Mouse (Mus musculus) lung, postnatal 0 days (tissue): ENCODE measurements around the gene Dbil5.

ENCODE experiments used
- CTCF ChIP-seq: IDR thresholded peaks from 2 replicates; pipeline ENCODE4 v1.5.1; 2016; ENCODE audit warnings: antibody characterized with exemption, mild to moderate bottlenecking
- EP300 ChIP-seq: IDR thresholded peaks from 2 replicates; pipeline ENCODE4 v1.6.1; 2016; ENCODE audit warnings: antibody characterized with exemption, mild to moderate bottlenecking, control low read depth

GRCm38 (mm10) chr11:76246439-76246838 is 29.0 kb downstream of the Dbil5 start:
- no peak for TF ChIP-seq CTCF
- TF ChIP-seq EP300: no peak
